Mouse (Mus musculus): ENCODE measurements around the gene Tmem132d.

DNA sequence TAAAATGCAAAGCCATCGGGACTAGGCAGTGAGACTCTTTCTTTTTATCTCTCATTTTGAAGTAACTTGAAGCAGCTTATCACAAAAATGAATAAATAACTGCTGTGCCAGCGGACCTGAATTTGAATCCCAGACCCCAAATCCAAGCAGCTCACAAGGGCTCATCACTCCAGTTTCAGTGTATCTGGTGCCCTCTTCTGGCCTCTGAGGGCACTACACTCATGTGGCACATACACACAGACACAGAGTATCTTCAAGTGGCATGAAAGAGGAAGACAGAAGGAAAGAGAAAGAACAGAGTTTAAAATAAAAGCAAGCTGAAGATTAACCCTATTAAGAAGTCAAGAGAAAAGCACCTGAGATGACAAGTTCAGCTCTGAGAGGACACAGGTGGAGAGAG is 10.8 kb downstream of the Tmem132d start:
- TF ChIP-seq CTCF (IDR thresholded peaks at IDR 0.05; ENCODE audit: control insufficient read depth, insufficient read depth, insufficient read length) (no peak), FOSL1 (IDR thresholded peaks at IDR 0.05; ENCODE audit: insufficient read depth, low read length, poor library complexity, severe bottlenecking) (no peak)
